Mouse (Mus musculus) cerebellum, adult 2 months (tissue): Measurements from ENCODE around the gene Fndc7. TPM values are rescaled to one million over a fixed set of nuclear protein-coding genes. Genes with fewer than 3 reads are reported as not detected.
A peak's percentile ranks its signal among the peaks of the same experiment; 100 is the strongest.
"Not testable (repeated sequence)": the region's sequence is repeated elsewhere in the genome, so short reads cannot be mapped to it uniquely, and the experiment has no call there.

Source experiments
- DNase-seq, 2 experiments: peaks; one replicate each; pipeline ENCODE4 v3.0.0; 2021
- H3K27ac ChIP-seq: fragments of 200-500 bp; 2 replicates; pipeline ENCODE4 v1.5.1; 2012; ENCODE audit warnings: low read length, control low read depth, inconsistent platforms; ENCODE audit not compliant: insufficient read depth
- H3K27me3 ChIP-seq: fragments of 200-500 bp; 2 replicates; pipeline ENCODE4 v1.6.1; 2012; ENCODE audit warnings: inconsistent platforms, mild to moderate bottlenecking, low read length, moderate library complexity; ENCODE audit not compliant: control insufficient read depth, insufficient read depth
- H3K4me1 ChIP-seq: fragments of 200-500 bp; 2 replicates; pipeline ENCODE4 v1.6.1; 2011; ENCODE audit warnings: low read length; ENCODE audit not compliant: control insufficient read depth, insufficient read depth
- H3K4me3 ChIP-seq: fragments of 200-500 bp; replicated peaks from 2 replicates; pipeline ENCODE3; 2011; ENCODE audit warnings: mild to moderate bottlenecking, low read depth, low read length, control low read depth; ENCODE audit not compliant: insufficient read depth
- CTCF ChIP-seq: fragments of 200-500 bp; IDR thresholded peaks from 2 replicates; pipeline ENCODE4 v1.5.1; 2011; ENCODE audit warnings: low read depth, mild to moderate bottlenecking, control low read depth, low read length, moderate library complexity, borderline replicate concordance; ENCODE audit not compliant: insufficient read depth
- POLR2A ChIP-seq: fragments of 200-500 bp; IDR thresholded peaks from 2 replicates; pipeline ENCODE4 v1.6.1; 2011; ENCODE audit warnings: low read length, control low read depth, borderline replicate concordance; ENCODE audit not compliant: insufficient read depth
- WGBS: fragments of 180-500 bp; shearing (Covaris S2); methylation state at CpG from one replicate; pipeline ENCODE4 v1.1.7; 2018; 5-methylcytosine and 5-hydroxymethylcytosine counted together
- polyA plus RNA-seq: library from polyadenylated mRNA; depleted of rRNA; stranded (reverse); fragments of >200 nt; gene quantifications from 2 replicates; pipeline ENCODE4 v1.2.3, GENCODE M21; 2012

The Fndc7 gene
- polyA plus RNA-seq, 1 experiment, result 0.11 TPM

- 54% methylated on average over 2 of the region's 2 CpGs for WGBS
- Histone ChIP-seq H3K4me3 (no peak overlapping the region), H3K27me3 (no peaks in the 10 kb centered on the region), H3K27ac (no peak overlapping the region), H3K4me1 (no peaks in the 10 kb centered on the region)
- DNase-seq, result no peak
- TF ChIP-seq POLR2A (no peak), CTCF (no peak)
Observed at GRCm38 (mm10) chr3:108879129-108879528, 10.7 kb downstream of the Fndc7 start.

- H3K27ac ChIP-seq, result no peak overlapping the region
- H3K27me3 ChIP-seq, result no peaks in the 10 kb centered on the region
- TF ChIP-seq CTCF (no peak), POLR2A (no peak)
- peak; percentile 8 to 18 for DNase-seq
- H3K4me3 ChIP-seq, result no peak overlapping the region
- WGBS, result 84% methylated on average over 6 of the region's 6 CpGs
- H3K4me1 ChIP-seq, result no peaks in the 10 kb centered on the region
Observed at GRCm38 (mm10) chr3:108870631-108871030, 19.2 kb downstream of the Fndc7 start.

- TF ChIP-seq POLR2A, result no peak
- no peak for DNase-seq
- 85% methylated on average over 3 of the region's 3 CpGs for WGBS
- Histone ChIP-seq H3K4me3 (no peak overlapping the region), H3K27me3 (no peaks in the 10 kb centered on the region), H3K27ac (no peak overlapping the region), H3K4me1 (no peaks in the 10 kb centered on the region)
Observed at GRCm38 (mm10) chr3:108867449-108867848, 22.4 kb downstream of the Fndc7 start.

GRCm38 (mm10) chr3:108865676-108866075 lies 24.1 kb downstream of the Fndc7 start:
- no peaks in the 10 kb centered on the region for H3K27me3 ChIP-seq
- H3K27ac ChIP-seq, result no peak overlapping the region
- WGBS, result 94% methylated on average over 3 of the region's 3 CpGs
- DNase-seq, result no peak
- no peak overlapping the region for H3K4me3 ChIP-seq
- TF ChIP-seq CTCF, result no peak
- TF ChIP-seq POLR2A, result no peak
- no peaks in the 10 kb centered on the region for H3K4me1 ChIP-seq

DNA sequence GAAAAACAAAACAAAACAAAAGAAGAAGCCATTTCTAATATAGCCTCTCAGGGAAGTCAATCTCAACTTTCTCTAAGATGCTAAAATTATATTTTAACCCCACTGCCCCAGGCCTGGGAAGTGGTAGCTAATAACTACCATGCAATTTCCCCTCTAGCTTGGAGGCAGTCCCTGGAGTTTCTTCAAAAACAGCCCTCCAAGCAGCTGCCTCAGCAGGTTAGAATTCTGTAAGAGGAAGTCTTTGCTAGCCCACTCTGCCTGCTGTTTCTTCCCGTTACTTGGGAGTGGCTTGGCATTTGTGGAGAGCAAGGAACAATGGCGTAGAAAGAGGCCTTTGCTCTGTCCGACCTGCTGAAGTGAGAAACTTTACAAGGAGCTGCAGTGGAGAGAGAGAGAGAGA lies 24.7 kb downstream of the Fndc7 start:
- Histone ChIP-seq H3K4me1 (no peaks in the 10 kb centered on the region), H3K4me3 (no peak overlapping the region), H3K27ac (no peak overlapping the region), H3K27me3 (no peaks in the 10 kb centered on the region)
- no peak for TF ChIP-seq POLR2A
- TF ChIP-seq CTCF, result no peak
- no peak for DNase-seq
- 24% methylated on average over 3 of the region's 3 CpGs for WGBS

GRCm38 (mm10) chr3:108863091-108863490 lies 26.7 kb downstream of the Fndc7 start:
- WGBS, result 84% methylated on average over 10 of the region's 10 CpGs
- Histone ChIP-seq H3K27me3 (no peaks in the 10 kb centered on the region), H3K4me1 (no peaks in the 10 kb centered on the region), H3K4me3 (no peak overlapping the region), H3K27ac (no peak overlapping the region)
- no peak for DNase-seq
- TF ChIP-seq POLR2A (no peak), CTCF (no peak)

- DNase-seq, H3K4me1 ChIP-seq, H3K4me3 ChIP-seq, H3K27me3 ChIP-seq, H3K27ac ChIP-seq: not testable (repeated sequence)
- WGBS, result 76% methylated on average over 4 of the region's 4 CpGs
Observed at GRCm38 (mm10) chr3:108862282-108862681, 27.5 kb downstream of the Fndc7 start.

DNA sequence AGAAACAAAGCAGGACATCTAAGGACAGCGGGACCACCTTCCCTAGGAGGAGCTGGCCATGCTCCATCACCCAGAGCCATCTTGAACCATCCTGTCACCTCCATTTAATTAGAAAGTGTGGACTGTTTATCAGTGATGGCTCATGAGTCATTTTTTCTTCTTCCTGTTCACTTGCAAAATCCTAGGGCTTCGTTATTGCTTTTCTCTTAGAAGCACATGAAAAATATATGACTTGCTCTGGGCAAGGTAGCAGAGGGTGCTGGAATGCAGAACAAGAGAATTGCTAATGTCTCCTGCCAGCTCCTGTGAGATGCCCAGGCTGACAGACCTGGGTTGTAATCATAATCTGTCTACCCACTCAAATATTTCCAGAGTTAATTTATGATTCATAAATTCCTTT lies 29.0 kb downstream of the Fndc7 start:
- no peak overlapping the region for H3K27ac ChIP-seq
- no peak for TF ChIP-seq CTCF
- no peak for TF ChIP-seq POLR2A
- 68% methylated on average over 2 of the region's 2 CpGs for WGBS
- no peaks in the 10 kb centered on the region for H3K27me3 ChIP-seq
- H3K4me1 ChIP-seq, result 0 out of 2 replicates have a peak, but pooled peaks cover 4% of the 10 kb centered on the region
- no peak for DNase-seq
- no peak overlapping the region for H3K4me3 ChIP-seq

GRCm38 (mm10) chr3:108858231-108858770 lies 31.5 kb downstream of the Fndc7 start:
- 0 out of 2 replicates have a peak, but pooled peaks cover 7% of the 10 kb centered on the region for H3K4me1 ChIP-seq
- DNase-seq, result no peak
- no peak for TF ChIP-seq POLR2A
- TF ChIP-seq CTCF, result no peak
- H3K4me3 ChIP-seq, result no peak overlapping the region
- 65% methylated on average over 7 of the region's 7 CpGs for WGBS
- H3K27me3 ChIP-seq, result no peaks in the 10 kb centered on the region
- H3K27ac ChIP-seq, result no peak overlapping the region
